Mouse (Mus musculus): ENCODE data around the gene Rbm3. TPM values are rescaled to one million over a fixed set of nuclear protein-coding genes. Genes with fewer than 3 reads are reported as not detected.

The Rbm3 gene
- total and polyA plus RNA-seq, 3 experiments = 750 to 1,021 TPM; not detected in 1

DNA sequence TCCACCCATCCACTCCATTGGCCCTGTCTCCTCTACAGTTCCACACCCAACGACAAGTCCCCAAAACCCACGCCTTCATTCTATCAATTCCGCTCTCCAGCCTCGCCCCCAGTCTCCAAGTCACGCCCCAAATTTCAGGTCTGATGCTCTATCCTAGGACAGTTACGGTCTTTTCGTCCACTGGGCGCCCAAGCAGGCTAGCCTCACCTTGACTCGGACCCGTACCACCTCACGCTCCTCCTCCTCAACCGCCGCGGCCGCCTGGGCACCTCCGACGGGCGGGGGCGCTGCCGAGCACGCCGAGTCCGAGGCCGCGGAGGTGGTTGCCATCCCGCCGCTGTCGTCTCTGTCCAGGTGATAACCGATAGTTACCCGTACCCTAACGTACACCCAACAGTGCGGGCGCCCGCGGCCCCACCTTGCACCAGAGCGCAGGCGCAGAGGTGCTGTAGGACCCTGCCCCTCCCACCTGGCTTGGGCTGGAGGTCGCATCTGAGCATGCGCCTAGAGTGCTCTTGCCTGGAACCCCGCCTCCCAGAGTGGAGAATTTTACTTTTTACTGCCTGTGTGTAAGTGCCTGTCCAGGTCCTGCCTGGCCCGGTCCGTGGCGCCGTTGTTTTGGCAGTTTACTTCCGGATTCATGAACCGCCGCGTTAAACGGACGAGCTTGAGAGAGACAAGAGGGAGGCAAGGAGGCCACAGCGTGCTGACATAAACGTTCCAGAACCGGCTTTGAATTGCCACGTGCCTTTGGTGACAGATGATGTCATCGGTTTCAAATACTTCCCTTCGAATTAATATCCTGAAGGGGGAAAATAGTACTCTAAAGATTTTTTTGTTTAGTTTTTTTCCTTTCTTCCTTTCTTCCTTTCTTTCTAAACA is 30.1 kb upstream of the Rbm3 start, which contains the start of gene Tbc1d25 (continued):
- TF ChIP-seq KAT2A (conservative IDR thresholded peaks at IDR 0.05; ENCODE audit: low read depth, low read length) (no peak; the same call in 1 of the 2 replicates), TAL1 (IDR thresholded peaks at IDR 0.05; ENCODE audit: low read length) (no peak), TBP (IDR thresholded peaks at IDR 0.05; ENCODE audit: low read depth, low read length) (peak; percentile 66; the same call in 1 of the 2 replicates), GABPA (IDR thresholded peaks at IDR 0.05; ENCODE audit: low read depth, low read length) (no peak), MAX (IDR thresholded peaks at IDR 0.05; ENCODE audit: low read length) (peak; percentile 98)

DNA sequence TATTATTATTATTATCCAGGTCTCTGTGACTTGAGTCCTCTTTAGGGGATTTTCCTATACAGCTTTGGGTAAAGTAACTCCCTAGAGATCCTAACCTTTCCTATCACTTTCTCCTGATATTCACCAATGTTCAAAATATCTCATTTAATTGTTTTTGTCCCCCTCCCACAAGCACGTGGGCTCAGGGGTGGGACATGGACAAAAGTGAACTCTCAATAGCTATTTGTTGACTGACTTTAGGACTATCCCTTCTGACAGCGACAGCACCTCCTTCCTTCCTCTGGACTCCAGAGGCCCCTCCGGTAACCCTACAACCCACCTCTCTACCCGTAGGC is 29.5 kb upstream of the Rbm3 start:
- Histone ChIP-seq H3K27me3 (ENCODE audit: control insufficient read depth in 1 of 2, insufficient read depth in 2 of 2, low read length in 2 of 2) (no peaks in the 10 kb centered on the region), H3K4me1 (ENCODE audit: control insufficient read depth in 1 of 2, insufficient read depth in 2 of 2, low read length in 2 of 2) (peaks cover 17% of the 10 kb centered on the region in 2 experiments), H3K27ac (ENCODE audit: control insufficient read depth, low read depth, low read length) (peak overlapping the region; percentile 84), H3K9ac (ENCODE audit: control insufficient read depth, low read depth, low read length, poor library complexity, severe bottlenecking) (peak overlapping the region; percentile 73), H3K36me3 (ENCODE audit: control insufficient read depth in 1 of 2, insufficient read depth in 2 of 2, low read length in 2 of 2) (peaks cover 2 to 25% of the 10 kb centered on the region in 2 experiments), H3K79me2 (ENCODE audit: control insufficient read depth, insufficient read depth, low read length, poor library complexity) (peaks cover 2% of the 10 kb centered on the region; the same call in 1 of the 2 replicates), H3K4me3 (ENCODE audit: control insufficient read depth in 1 of 2, insufficient read depth in 1 of 2, low read depth in 2 of 2, low read length in 2 of 2) (peak overlapping the region; percentile 69 to 86), H3K9me3 (replicated peaks; ENCODE audit: insufficient read depth, low read length) (no peaks in the 10 kb centered on the region)
- no peak for DNase-seq (ENCODE audit: low read depth, low spot score)
- no peak for TF ChIP-seq JUND (IDR thresholded peaks at IDR 0.05; ENCODE audit: low read depth, low read length)
- no peak for TF ChIP-seq CHD1 (IDR thresholded peaks at IDR 0.05; ENCODE audit: low read depth, low read length)
- TF ChIP-seq NELFE (IDR thresholded peaks at IDR 0.05; ENCODE audit: low read depth, low read length) = no peak
- TF ChIP-seq USF2 (IDR thresholded peaks at IDR 0.05; ENCODE audit: borderline replicate concordance in 1 of 2, insufficient read depth in 1 of 2, low read depth in 1 of 2, low read length in 2 of 2) = no peak
- TF ChIP-seq MAFK (IDR thresholded peaks at IDR 0.05; ENCODE audit: borderline replicate concordance, low read depth, low read length) = no peak
- TF ChIP-seq KAT2A (conservative IDR thresholded peaks at IDR 0.05; ENCODE audit: low read depth, low read length) = no peak
- TF ChIP-seq TCF12 (IDR thresholded peaks at IDR 0.05; ENCODE audit: low read depth, low read length) = no peak
- TF ChIP-seq ELF1 (IDR thresholded peaks at IDR 0.05; ENCODE audit: low read depth, low read length) = no peak
- no peak for TF ChIP-seq CTCF (IDR thresholded peaks at IDR 0.05 in 2 of 3, conservative IDR thresholded peaks at IDR 0.05 in 1 of 3; ENCODE audit: control insufficient read depth in 1 of 3, insufficient read depth in 1 of 3, low read depth in 2 of 3, low read length in 3 of 3, poor library complexity in 1 of 3, severe bottlenecking in 1 of 3)
- no peak for TF ChIP-seq TBP (IDR thresholded peaks at IDR 0.05; ENCODE audit: low read depth, low read length)
- TF ChIP-seq ZKSCAN1 (IDR thresholded peaks at IDR 0.05; ENCODE audit: low read depth, low read length) = no peak
- no peak for TF ChIP-seq ZC3H11A (IDR thresholded peaks at IDR 0.05; ENCODE audit: low read depth, low read length)
- no peak for TF ChIP-seq UBTF (IDR thresholded peaks at IDR 0.05; ENCODE audit: borderline replicate concordance, insufficient read depth, low read depth, low read length)
- TF ChIP-seq GATA1 (IDR thresholded peaks at IDR 0.05; ENCODE audit: low read depth, low read length) = no peak
- no peak for TF ChIP-seq TAL1 (IDR thresholded peaks at IDR 0.05; ENCODE audit: low read length)
- TF ChIP-seq RAD21 (IDR thresholded peaks at IDR 0.05; ENCODE audit: low read depth, low read length) = no peak
- TF ChIP-seq SMC3 (IDR thresholded peaks at IDR 0.05; ENCODE audit: low read depth, low read length) = no peak
- no peak for TF ChIP-seq E2F4 (IDR thresholded peaks at IDR 0.05; ENCODE audit: borderline replicate concordance, low read depth, low read length)
- TF ChIP-seq MAX (IDR thresholded peaks at IDR 0.05; ENCODE audit: low read length) = peak; percentile 71; the same call in 1 of the 2 replicates
- peak; percentile 87 for TF ChIP-seq MXI1 (IDR thresholded peaks at IDR 0.05; ENCODE audit: low read depth, low read length)
- no peak; a peak in 1 of 4 replicates for TF ChIP-seq EP300 (IDR thresholded peaks at IDR 0.05; ENCODE audit: low read depth in 1 of 2, low read length in 2 of 2)
- TF ChIP-seq ZNF384 (IDR thresholded peaks at IDR 0.05; ENCODE audit: low read depth, low read length) = no peak
- TF ChIP-seq MEF2A (IDR thresholded peaks at IDR 0.05; ENCODE audit: extremely low read depth, insufficient replicate concordance, low read depth, low read length, poor library complexity, severe bottlenecking) = no peak
- TF ChIP-seq MYB (IDR thresholded peaks at IDR 0.05; ENCODE audit: low read depth, low read length) = no peak
- no peak for TF ChIP-seq POLR2AphosphoS2 (IDR thresholded peaks at IDR 0.05; ENCODE audit: low read length)
- no peak for TF ChIP-seq RCOR1 (IDR thresholded peaks at IDR 0.05; ENCODE audit: low read depth, low read length)
- peak; percentile 29; the same call in 1 of the 2 replicates for TF ChIP-seq USF1 (IDR thresholded peaks at IDR 0.05; ENCODE audit: low read depth, low read length)
- no peak for TF ChIP-seq GABPA (IDR thresholded peaks at IDR 0.05; ENCODE audit: low read depth, low read length)
- TF ChIP-seq SIN3A (IDR thresholded peaks at IDR 0.05; ENCODE audit: low read length) = peak; percentile 54
- peak; percentile 58; the same call in 1 of the 2 replicates for TF ChIP-seq MYC (IDR thresholded peaks at IDR 0.05; ENCODE audit: low read depth, low read length)
- TF ChIP-seq POLR2AphosphoS5 (IDR thresholded peaks at IDR 0.05; ENCODE audit: borderline replicate concordance, low read depth, low read length) = no peak
- TF ChIP-seq ETS1 (IDR thresholded peaks at IDR 0.05; ENCODE audit: low read depth, low read length) = no peak
- no peak for TF ChIP-seq POLR2A (IDR thresholded peaks at IDR 0.05; ENCODE audit: control insufficient read depth in 1 of 2, insufficient read depth in 1 of 2, low read depth in 1 of 2, low read length in 2 of 2, poor library complexity in 1 of 2)

All from MEL (cell line).